Mouse (Mus musculus) ovary, postnatal 14 days (tissue): ENCODE data around the gene Rspo4.
A peak's percentile ranks its signal among the peaks of the same experiment; 100 is the strongest.

Experiments
- DNase-seq: peaks from one replicate; pipeline ENCODE4 v3.0.0; 2022; ENCODE audit warnings: low spot score

Gene Rspo4

DNA sequence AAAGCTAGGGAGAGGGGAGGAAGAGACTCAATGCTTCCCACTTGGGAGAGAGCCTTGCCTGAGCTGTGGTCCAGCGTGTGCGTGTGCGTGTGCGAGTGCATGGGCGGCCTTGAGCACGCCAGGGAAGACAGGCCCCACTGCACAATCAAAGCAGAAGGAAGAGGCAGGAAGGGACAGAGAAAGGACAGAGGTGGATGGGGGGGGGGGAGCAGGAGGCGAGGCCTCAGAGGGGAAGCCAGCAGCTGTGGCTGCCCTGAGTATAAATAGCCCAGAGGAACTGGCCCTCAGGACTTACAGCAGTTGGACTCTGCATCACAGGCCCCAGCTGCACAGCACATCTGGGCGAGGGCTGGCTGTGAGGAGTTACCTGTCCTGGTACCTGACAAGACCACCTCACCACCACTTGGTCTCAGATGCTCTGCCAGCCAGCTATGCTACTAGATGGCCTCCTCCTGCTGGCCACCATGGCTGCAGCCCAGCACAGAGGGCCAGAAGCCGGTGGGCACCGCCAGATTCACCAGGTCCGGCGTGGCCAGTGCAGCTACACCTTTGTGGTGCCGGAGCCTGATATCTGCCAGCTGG is 68.3 kb downstream of the Rspo4 start, which contains the start of gene Angpt4:
Gene Angpt4 (plus strand): TSS at position 292 of the 582 bp plus-strand sequence.
- DNase-seq = no peak

GRCm38 (mm10) chr2:151911751-151912150 is 69.0 kb downstream of the Rspo4 start:
- no peak for DNase-seq

GRCm38 (mm10) chr2:151914120-151914519 is 71.4 kb downstream of the Rspo4 start:
- DNase-seq = no peak

DNA sequence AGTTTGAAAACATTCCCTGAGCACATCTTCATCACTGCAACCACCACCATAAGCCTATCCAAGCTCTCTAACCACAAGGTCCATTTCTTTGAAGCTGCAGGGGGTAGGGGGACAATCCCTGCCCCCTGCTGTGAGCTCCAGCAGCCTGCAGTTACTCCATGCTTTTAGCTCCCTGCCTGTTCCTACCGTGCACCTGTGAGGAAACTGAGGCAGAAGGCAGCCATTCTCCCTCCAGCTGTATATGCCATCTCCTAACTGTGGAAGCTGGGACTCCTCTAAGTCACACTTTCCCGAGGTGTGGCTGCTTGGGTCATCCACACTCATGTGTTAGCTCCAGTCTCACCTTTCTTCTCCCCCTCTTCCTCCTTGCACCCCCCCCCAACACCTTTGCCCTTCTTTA is 72.4 kb downstream of the Rspo4 start:
- DNase-seq = no peak

DNA sequence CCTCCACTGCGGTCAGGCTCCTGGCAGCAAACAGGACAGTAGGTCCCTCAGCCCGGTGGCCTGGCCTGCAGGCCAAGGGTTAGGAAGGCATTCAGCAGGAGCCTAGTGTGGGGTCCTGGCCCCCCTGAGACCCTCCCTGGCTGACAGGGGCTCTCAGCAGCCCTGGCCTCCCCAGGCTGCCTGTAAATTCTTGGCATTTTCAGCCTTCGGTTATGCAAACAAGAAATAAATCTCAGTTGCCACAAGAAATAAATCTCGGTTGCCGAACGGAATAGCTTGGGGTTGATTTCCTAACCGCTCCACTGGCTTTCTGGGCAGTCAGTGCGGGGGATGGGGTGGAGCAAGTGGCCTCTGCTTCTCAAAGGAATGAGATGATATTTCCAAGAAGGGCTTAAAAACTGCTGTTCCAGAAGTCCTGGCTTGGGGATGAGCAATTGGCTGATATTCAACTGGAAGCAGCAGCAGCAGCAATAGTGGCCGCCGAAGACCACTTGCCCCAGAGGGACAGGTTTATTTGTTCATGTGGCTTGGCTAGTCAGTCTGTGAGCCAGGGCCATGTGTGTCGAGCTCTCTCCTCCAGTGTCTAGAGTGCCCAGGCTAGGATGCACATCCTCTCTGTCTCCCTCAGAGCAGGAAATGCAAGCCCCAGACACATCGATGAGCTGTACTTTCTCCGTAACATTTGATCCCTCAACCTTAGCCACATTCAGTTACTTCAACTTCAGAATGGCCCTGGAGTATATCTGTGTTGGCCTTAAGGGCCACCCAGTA is 73.5 kb downstream of the Rspo4 start:
- peak; percentile 52 for DNase-seq

DNA sequence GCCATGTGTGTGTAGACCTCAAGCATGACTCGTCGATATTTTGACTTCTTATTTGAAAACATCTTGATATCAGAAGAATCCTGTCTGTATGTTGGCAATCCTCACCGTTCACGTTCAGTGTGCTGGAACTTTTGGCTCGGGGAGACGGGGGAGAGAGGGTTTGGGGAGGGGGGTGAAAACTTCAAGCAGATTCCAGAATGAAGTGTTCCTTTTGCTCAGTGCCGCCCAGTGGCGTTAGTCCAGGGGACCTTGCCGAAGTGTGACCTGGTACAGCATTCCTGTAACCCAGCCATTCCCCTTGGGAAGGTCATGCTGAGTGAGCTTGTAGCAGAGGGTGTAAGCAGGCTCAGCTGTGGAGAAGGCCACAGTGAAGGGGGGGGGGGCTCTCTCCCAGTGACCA is 76.4 kb downstream of the Rspo4 start:
- DNase-seq = no peak

GRCm38 (mm10) chr2:151921068-151921467 is 78.3 kb downstream of the Rspo4 start:
- DNase-seq = no peak

GRCm38 (mm10) chr2:151921596-151921995 is 78.9 kb downstream of the Rspo4 start:
- no peak for DNase-seq
